Comparison of ENCODE assay signal across 9 mouse cellular contexts in genomic region chr19:7306968-7307367, GRCm38 (mm10). TPM values are rescaled to one million over a fixed set of nuclear protein-coding genes. Genes with fewer than 3 reads are reported as not detected.
A peak's percentile ranks its signal among the peaks of the same experiment; 100 is the strongest.
DNase-seq lines count a peak whose midpoint lies in the region; ATAC-seq lines count a peak whose summit lies in the region.
"Had no signal": no experiment of that assay in that cellular context is flagged by ENCODE, and none has a peak within 500 bp of the region (broad histone marks: within the 10 kb centered on the region; RNA-seq: fewer than 3 reads in every experiment).

No protein-coding gene starts in this region.

- H3K27me3 ChIP-seq in liver, embryonic 11.5 days (replicated peaks; ENCODE audit: control insufficient read depth, insufficient read depth, low read length) = no peaks in the 10 kb centered on the region
- no peaks in the 10 kb centered on the region for H3K27me3 ChIP-seq in stomach, embryonic 16.5 days (ENCODE audit: control insufficient read depth, insufficient read depth, low read length)
- no peaks in the 10 kb centered on the region for H3K27me3 ChIP-seq in midbrain, embryonic 13.5 days
- H3K27me3 ChIP-seq: heart, embryonic 15.5 days had no signal

- H3K9ac ChIP-seq in liver, embryonic 11.5 days (ENCODE audit: low read depth, low read length) = no peak overlapping the region
- H3K9ac ChIP-seq in stomach, embryonic 16.5 days (ENCODE audit: low read length) = peak overlapping the region; percentile 11
- H3K9ac ChIP-seq in midbrain, embryonic 13.5 days (replicated peaks) = no peak overlapping the region
- H3K9ac ChIP-seq: heart, embryonic 15.5 days had no signal

- no peak overlapping the region for H3K4me3 ChIP-seq in liver, embryonic 11.5 days (ENCODE audit: low read depth, low read length)
- no peak overlapping the region for H3K4me3 ChIP-seq in stomach, embryonic 16.5 days (replicated peaks; ENCODE audit: low read length)
- no peak overlapping the region for H3K4me3 ChIP-seq in midbrain, embryonic 13.5 days (replicated peaks)
- H3K4me3 ChIP-seq: heart, embryonic 15.5 days had no signal

- peaks cover 84% of the 10 kb centered on the region for H3K4me1 ChIP-seq in liver, embryonic 11.5 days (replicated peaks; ENCODE audit: control insufficient read depth, insufficient read depth, low read length)
- H3K4me1 ChIP-seq in stomach, embryonic 16.5 days (ENCODE audit: control insufficient read depth, insufficient read depth, low read length) = peaks cover 82% of the 10 kb centered on the region
- H3K4me1 ChIP-seq in midbrain, embryonic 13.5 days (replicated peaks) = peaks cover 49% of the 10 kb centered on the region

- ATAC-seq in liver, embryonic 11.5 days (replicated peaks; ENCODE audit: low FRiP score) = no peak
- no peak for ATAC-seq in stomach, embryonic 16.5 days (ENCODE audit: insufficient read depth, low FRiP score)
- ATAC-seq in frontal cortex, adult (ENCODE audit: low TSS enrichment) = no peak
- ATAC-seq in midbrain, embryonic 13.5 days = no peak

- no peak overlapping the region for H3K4me2 ChIP-seq in liver, embryonic 11.5 days
- H3K4me2 ChIP-seq in stomach, embryonic 16.5 days (ENCODE audit: low read depth, low read length) = peak overlapping the region; percentile 32; the same call in 1 of the 2 replicates
- H3K4me2 ChIP-seq in midbrain, embryonic 13.5 days (replicated peaks) = no peak overlapping the region

- WGBS in liver, embryonic 11.5 days = 65% methylated on average over 3 of the region's 3 CpGs
- WGBS in stomach, embryonic 16.5 days = 54% methylated on average over 3 of the region's 3 CpGs
- 83% methylated on average over 3 of the region's 3 CpGs for WGBS in midbrain, embryonic 13.5 days

- DNase-seq in adrenal gland, adult 2 months = peak; percentile 42
- DNase-seq in adrenal gland, adult 8-10 months = no peak
- peak; percentile 32 for DNase-seq in ovary, postnatal 36 days (ENCODE audit: low spot score)
- no peak for DNase-seq in ovary, postnatal 10 days (ENCODE audit: low spot score)
- DNase-seq in liver, embryonic 11.5 days (ENCODE audit: low spot score) = no peak

- H3K36me3 ChIP-seq in liver, embryonic 11.5 days (ENCODE audit: control insufficient read depth, insufficient read depth, low read length) = no peaks in the 10 kb centered on the region
- H3K36me3 ChIP-seq in stomach, embryonic 16.5 days (ENCODE audit: control insufficient read depth, insufficient read depth, low read length) = no peaks in the 10 kb centered on the region
- peaks cover 5% of the 10 kb centered on the region; the same call in 1 of the 2 replicates for H3K36me3 ChIP-seq in midbrain, embryonic 13.5 days
- H3K36me3 ChIP-seq: heart, embryonic 15.5 days had no signal

- no peaks in the 10 kb centered on the region for H3K9me3 ChIP-seq in liver, embryonic 11.5 days (ENCODE audit: control insufficient read depth, low read length)
- H3K9me3 ChIP-seq in stomach, embryonic 16.5 days (replicated peaks; ENCODE audit: control insufficient read depth, low read length) = no peaks in the 10 kb centered on the region
- H3K9me3 ChIP-seq in midbrain, embryonic 13.5 days = no peaks in the 10 kb centered on the region
- H3K9me3 ChIP-seq: heart, embryonic 15.5 days had no signal

- peak overlapping the region; percentile 11; the same call in 1 of the 2 replicates for H3K27ac ChIP-seq in liver, embryonic 11.5 days (ENCODE audit: low read depth, low read length)
- H3K27ac ChIP-seq in stomach, embryonic 16.5 days (ENCODE audit: low read length) = peak overlapping the region; percentile 98
- H3K27ac ChIP-seq in midbrain, embryonic 13.5 days = no peak overlapping the region

RNA-seq across cellular contexts. Expression of gene Mark2, which starts 34.7 kb away (rescaled TPM):
- total RNA-seq in adrenal gland, adult 2 months (2021) = 10 to 100 TPM; 70.2 to 71.5 TPM
- polyA plus RNA-seq in adrenal gland, adult 2 months (2012; rRNA removed) = 104 and 124 TPM in 2 replicates
- 10 to 100 TPM; 66.7 to 95.6 (median 79.8) TPM for total RNA-seq in adrenal gland, adult 8-10 months (2022)
- 45.3 and 50.3 TPM in 2 replicates for polyA plus RNA-seq in liver, embryonic 11.5 days (2014; fragmentation: Nextera tagmentation; extraction: Ambion mirVana)
- polyA plus RNA-seq in stomach, embryonic 16.5 days (2015; fragmentation: Nextera tagmentation; extraction: Ambion mirVana) = 41.2 and 42.7 TPM in 2 replicates
- polyA plus RNA-seq in midbrain, embryonic 13.5 days (2015; fragmentation: Nextera tagmentation; extraction: Ambion mirVana) = 40.7 and 47.1 TPM in 2 replicates

RNA-seq across cellular contexts. Expression of gene Rcor2, which starts 39.8 kb away (rescaled TPM):
- 1 to 10 TPM; 1.9 to 6.3 TPM for total RNA-seq in adrenal gland, adult 2 months (2021)
- polyA plus RNA-seq in adrenal gland, adult 2 months (2012; rRNA removed) = 4.7 and 7.4 TPM in 2 replicates
- 1 to 10 TPM; 3.8 to 7.5 (median 5.3) TPM for total RNA-seq in adrenal gland, adult 8-10 months (2022)
- 7.5 and 8.7 TPM in 2 replicates for polyA plus RNA-seq in liver, embryonic 11.5 days (2014; fragmentation: Nextera tagmentation; extraction: Ambion mirVana)
- 5.4 and 9.7 TPM in 2 replicates for polyA plus RNA-seq in stomach, embryonic 16.5 days (2015; fragmentation: Nextera tagmentation; extraction: Ambion mirVana)
- polyA plus RNA-seq in midbrain, embryonic 13.5 days (2015; fragmentation: Nextera tagmentation; extraction: Ambion mirVana) = 41.1 and 52.8 TPM in 2 replicates

Comparison
In these comparisons a context has a peak if more than half of its experiments do, and no peak if none do; other contexts are left out.
1. DNase-seq: peak in adrenal gland, adult 2 months (single experiment) and ovary, postnatal 36 days (single experiment); none in adrenal gland, adult 8-10 months (single experiment), ovary, postnatal 10 days (single experiment) and liver, embryonic 11.5 days (single experiment).